Mouse (Mus musculus) ES-E14 (cell line): ENCODE measurements at regions not wholly inside any gene's neighbourhood (a gene's known extent, or its start where the extent isn't known, plus 50 kb on each side); places are given as distances from the start of the nearest gene placed in this dataset.

Experiments used
- DNase-seq: peaks from one replicate; pipeline ENCODE4 v3.0.0-alpha.2; 2013; ENCODE audit warnings: low read depth, low spot score
- H3K27ac ChIP-seq: 2 replicates; pipeline ENCODE4 v1.5.1; 2012; ENCODE audit warnings: low read depth, mild to moderate bottlenecking, low read length, moderate library complexity, mixed read lengths; ENCODE audit not compliant: poor library complexity, insufficient read depth, severe bottlenecking
- H3K36me3 ChIP-seq: 2 replicates; pipeline ENCODE4 v1.6.1; 2012; ENCODE audit warnings: mild to moderate bottlenecking, low read length, moderate library complexity, mixed read lengths; ENCODE audit not compliant: control insufficient read depth, poor library complexity, insufficient read depth, severe bottlenecking
- H3K4me1 ChIP-seq, 2 experiments: fragments of 150-350 bp in 1 of 2; sonication (generic) in 1 of 2; 2 replicates each; pipeline ENCODE4 v1.6.1; 2012; ENCODE audit warnings: low read length in 2 of 2, mild to moderate bottlenecking in 1 of 2, mixed read lengths in 1 of 2; ENCODE audit not compliant: control insufficient read depth in 2 of 2, insufficient read depth in 2 of 2, poor library complexity in 1 of 2
- H3K4me3 ChIP-seq, 2 experiments: fragments of 150-350 bp in 1 of 2; sonication (generic) in 1 of 2; 2 replicates each; pipeline ENCODE4 v1.5.1; 2012; ENCODE audit warnings: low read length in 2 of 2, low read depth in 1 of 2, mild to moderate bottlenecking in 1 of 2, mixed read lengths in 1 of 2; ENCODE audit not compliant: insufficient read depth in 1 of 2, poor library complexity in 1 of 2, severe bottlenecking in 1 of 2
- H3K9ac ChIP-seq: 2 replicates; pipeline ENCODE4 v1.6.1; 2012; ENCODE audit warnings: low read depth, mild to moderate bottlenecking, low read length, mixed read lengths; ENCODE audit not compliant: poor library complexity, insufficient read depth, severe bottlenecking
- H3K9me3 ChIP-seq: fragments of 150-350 bp; sonication (generic); 2 replicates; pipeline ENCODE4 v1.6.1; 2012; ENCODE audit warnings: low read depth, mild to moderate bottlenecking, low read length; ENCODE audit not compliant: control insufficient read depth, insufficient read depth
- CHD2 ChIP-seq: IDR thresholded peaks from 2 replicates; pipeline ENCODE4 v1.6.1; 2014; ENCODE audit warnings: mild to moderate bottlenecking, low read depth, low read length, inconsistent platforms
- HCFC1 ChIP-seq: IDR thresholded peaks from 2 replicates; pipeline ENCODE4 v1.6.1; 2012; ENCODE audit warnings: low read length, inconsistent platforms, borderline replicate concordance; ENCODE audit not compliant: insufficient read depth
- MAFK ChIP-seq: IDR thresholded peaks from 2 replicates; pipeline ENCODE4 v1.6.1; 2014; ENCODE audit warnings: mild to moderate bottlenecking, low read depth, low read length, inconsistent platforms; ENCODE audit not compliant: insufficient read depth
- ZC3H11A ChIP-seq: IDR thresholded peaks from 2 replicates; pipeline ENCODE4 v1.6.1; 2012; ENCODE audit warnings: low read depth, mild to moderate bottlenecking, inconsistent platforms, low read length, borderline replicate concordance
- ZNF384 ChIP-seq: IDR thresholded peaks from 2 replicates; pipeline ENCODE4 v1.6.1; 2012; ENCODE audit warnings: low read depth, low read length, inconsistent platforms
- in situ Hi-C, 2 experiments: fragments of 600-800 bp; cut with MboI; formaldehyde crosslinking; loops; one replicate each; pipeline ENCODE4 v1.15.1; 2025; ENCODE audit warnings: low sequenced_read_pairs in 2 of 2, inconsistent platforms in 1 of 2; ENCODE audit not compliant: unreplicated experiment in 2 of 2

GRCm38 (mm10) chr12:70672115-70672514, 153.2 kb upstream of the Frmd6 start:
- no peaks in the 10 kb centered on the region for H3K36me3 ChIP-seq
- no peak overlapping the region for H3K9ac ChIP-seq
- in situ Hi-C loops: no loop called here
- no peaks in the 10 kb centered on the region for H3K9me3 ChIP-seq
- H3K4me3 ChIP-seq: no peak overlapping the region
- no peak for DNase-seq
- TF ChIP-seq MAFK (no peak), ZC3H11A (no peak), HCFC1 (no peak), CHD2 (no peak), ZNF384 (no peak)
- no peak overlapping the region for H3K27ac ChIP-seq
- H3K4me1 ChIP-seq: no peaks in the 10 kb centered on the region

- in situ Hi-C loops: no loop called here
- TF ChIP-seq ZNF384 (no peak), ZC3H11A (no peak), CHD2 (no peak), MAFK (no peak), HCFC1 (no peak)
- H3K36me3 ChIP-seq: no peaks in the 10 kb centered on the region
- DNase-seq: no peak
- no peak overlapping the region for H3K4me3 ChIP-seq
- no peak overlapping the region for H3K9ac ChIP-seq
- no peak overlapping the region for H3K27ac ChIP-seq
- no peaks in the 10 kb centered on the region for H3K4me1 ChIP-seq
- no peaks in the 10 kb centered on the region for H3K9me3 ChIP-seq
These were observed 152.1 kb upstream of the Frmd6 start for GRCm38 (mm10) chr12:70673188-70673587.

DNA sequence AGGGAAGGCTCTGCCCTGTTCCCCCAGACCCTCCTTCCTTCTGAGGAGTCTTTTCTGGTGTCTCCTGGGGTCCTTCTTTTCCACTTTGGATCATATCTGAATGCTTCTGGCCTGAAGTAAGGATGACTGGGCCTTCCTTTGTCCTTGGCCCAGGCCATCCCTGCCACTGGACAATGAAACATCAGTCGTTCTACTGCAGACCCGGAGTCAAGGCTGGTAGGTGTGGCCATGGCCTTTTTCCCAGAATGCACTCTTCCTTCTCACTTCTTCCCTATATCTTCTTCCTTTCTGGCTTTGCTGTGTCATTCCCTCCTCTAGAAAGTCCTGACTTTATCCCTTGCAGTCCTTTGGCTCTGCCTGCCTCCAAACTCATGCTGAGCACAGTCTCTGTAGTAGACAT, 151.2 kb upstream of the Frmd6 start:
- no peak overlapping the region for H3K9ac ChIP-seq
- DNase-seq: no peak
- H3K9me3 ChIP-seq: no peaks in the 10 kb centered on the region
- H3K27ac ChIP-seq: no peak overlapping the region
- TF ChIP-seq ZC3H11A (no peak), ZNF384 (no peak), CHD2 (no peak), MAFK (no peak), HCFC1 (no peak)
- no peak overlapping the region for H3K4me3 ChIP-seq
- H3K36me3 ChIP-seq: no peaks in the 10 kb centered on the region
- H3K4me1 ChIP-seq: no peaks in the 10 kb centered on the region
- in situ Hi-C loops: no loop called here

DNA sequence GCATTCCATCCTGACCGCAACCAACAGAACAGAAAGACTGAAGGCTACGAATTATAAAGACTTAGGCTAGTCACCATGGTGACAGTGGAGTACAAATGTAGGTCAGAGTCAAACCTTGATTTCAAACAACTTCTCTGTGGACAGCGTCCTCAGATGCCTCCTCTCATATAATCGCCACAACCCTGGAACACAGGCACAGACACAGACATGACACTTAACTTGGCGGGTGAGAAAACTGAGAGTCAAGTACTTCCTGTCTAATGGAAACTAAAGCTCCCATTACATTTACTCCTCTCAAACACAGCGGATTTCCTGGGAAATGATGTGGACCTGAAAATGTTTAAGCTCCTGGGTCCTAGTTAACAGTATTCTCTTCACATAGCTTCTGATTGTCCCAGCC, 149.5 kb upstream of the Frmd6 start:
- in situ Hi-C loops: no loop called here
- H3K36me3 ChIP-seq: no peaks in the 10 kb centered on the region
- TF ChIP-seq MAFK (no peak), ZNF384 (no peak), ZC3H11A (no peak), HCFC1 (no peak), CHD2 (no peak)
- no peak for DNase-seq
- H3K4me1 ChIP-seq: no peaks in the 10 kb centered on the region
- H3K9ac ChIP-seq: no peak overlapping the region
- no peak overlapping the region for H3K4me3 ChIP-seq
- H3K9me3 ChIP-seq: no peaks in the 10 kb centered on the region
- H3K27ac ChIP-seq: no peak overlapping the region
